Mouse (Mus musculus): ENCODE data around the gene 1700018F24Rik. TPM values are rescaled to one million over a fixed set of nuclear protein-coding genes. Genes with fewer than 3 reads are reported as not detected.
"Not testable (repeated sequence)": the region's sequence is repeated elsewhere in the genome, so short reads cannot be mapped to it uniquely, and the experiment has no call there.

The 1700018F24Rik gene
- not detected in 2 replicates for polyA plus RNA-seq (2016; fragmentation: Nextera tagmentation; extraction: Ambion mirVana)

DNA sequence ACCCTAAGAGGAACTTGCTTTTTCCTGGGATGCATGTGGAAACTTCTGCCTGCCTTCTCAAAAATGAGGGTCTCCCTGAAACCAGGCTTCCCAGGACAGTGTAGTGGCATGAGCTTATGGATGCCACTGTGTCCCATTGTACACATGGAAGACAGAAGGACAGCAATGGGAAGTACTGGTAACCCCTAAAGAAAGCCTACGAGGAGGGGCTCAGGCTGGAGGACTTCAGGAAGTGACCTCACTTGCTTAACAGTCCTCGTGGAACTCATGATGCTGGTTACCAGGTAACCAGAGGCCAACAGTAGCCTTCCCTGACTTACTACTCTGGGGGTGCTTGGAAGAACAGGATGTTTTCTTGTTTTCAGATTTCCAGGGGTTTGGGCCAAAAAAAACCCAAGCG is at the start of gene 1700018F24Rik:
Gene 1700018F24Rik, plus strand, starts transcription at position 301 of the 400 bp plus-strand sequence.
- not testable (repeated sequence) for H3K36me3 ChIP-seq; ATAC-seq (ENCODE audit: insufficient number of reproducible peaks, insufficient read depth, low FRiP score, low TSS enrichment, low read depth); H3K4me2 ChIP-seq; H3K9ac ChIP-seq (replicated peaks); H3K4me3 ChIP-seq (replicated peaks); H3K27me3 ChIP-seq; H3K27ac ChIP-seq; H3K9me3 ChIP-seq; H3K4me1 ChIP-seq (replicated peaks)
- 68% methylated on average over 3 of the region's 3 CpGs for WGBS

- 25% methylated on average over 2 of the region's 2 CpGs for WGBS
- H3K36me3 ChIP-seq: no peaks in the 10 kb centered on the region
- H3K4me3 ChIP-seq (replicated peaks): no peak overlapping the region
Measured at GRCm38 (mm10) chr5:144998491-144998890, 44.3 kb upstream of the 1700018F24Rik start.

DNA sequence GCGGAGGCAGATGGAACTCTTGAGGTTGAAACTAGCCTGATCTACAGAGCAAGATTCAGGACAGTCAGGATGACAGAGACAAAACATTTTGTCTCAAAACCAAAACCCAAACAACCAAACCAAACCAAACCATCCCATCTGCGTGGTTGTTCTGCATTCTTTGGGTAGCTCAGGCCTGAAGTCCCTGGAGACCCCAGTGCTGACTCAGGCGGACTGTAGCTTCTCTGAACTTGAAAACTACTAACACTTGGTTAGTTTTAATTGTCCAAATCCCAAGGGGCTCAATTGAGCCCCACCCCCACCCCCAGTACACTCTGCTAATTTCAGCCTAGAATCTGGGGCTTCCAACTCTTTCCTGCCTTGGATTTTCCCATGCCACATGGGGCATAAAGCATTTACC is 39.4 kb upstream of the 1700018F24Rik start:
- no peaks in the 10 kb centered on the region for H3K36me3 ChIP-seq
- 74% methylated on average over 3 of the region's 3 CpGs for WGBS
- no peak for ATAC-seq (ENCODE audit: insufficient number of reproducible peaks, insufficient read depth, low FRiP score, low TSS enrichment, low read depth)
- no peak overlapping the region for H3K27ac ChIP-seq
- no peak overlapping the region for H3K9ac ChIP-seq (replicated peaks)
- no peaks in the 10 kb centered on the region for H3K27me3 ChIP-seq
- no peak overlapping the region for H3K4me3 ChIP-seq (replicated peaks)
- H3K4me2 ChIP-seq: no peak overlapping the region
- H3K9me3 ChIP-seq: no peaks in the 10 kb centered on the region
- H3K4me1 ChIP-seq (replicated peaks): no peaks in the 10 kb centered on the region

More at GRCm38 (mm10) chr5:144998491-144998890, 44.3 kb upstream of the 1700018F24Rik start:
- Histone ChIP-seq H3K9me3 (no peaks in the 10 kb centered on the region), H3K4me1 (replicated peaks) (no peaks in the 10 kb centered on the region), H3K27ac (no peak overlapping the region), H3K9ac (replicated peaks) (no peak overlapping the region), H3K4me2 (no peak overlapping the region), H3K27me3 (no peaks in the 10 kb centered on the region)
- no peak for ATAC-seq (ENCODE audit: insufficient number of reproducible peaks, insufficient read depth, low FRiP score, low TSS enrichment, low read depth)

DNA sequence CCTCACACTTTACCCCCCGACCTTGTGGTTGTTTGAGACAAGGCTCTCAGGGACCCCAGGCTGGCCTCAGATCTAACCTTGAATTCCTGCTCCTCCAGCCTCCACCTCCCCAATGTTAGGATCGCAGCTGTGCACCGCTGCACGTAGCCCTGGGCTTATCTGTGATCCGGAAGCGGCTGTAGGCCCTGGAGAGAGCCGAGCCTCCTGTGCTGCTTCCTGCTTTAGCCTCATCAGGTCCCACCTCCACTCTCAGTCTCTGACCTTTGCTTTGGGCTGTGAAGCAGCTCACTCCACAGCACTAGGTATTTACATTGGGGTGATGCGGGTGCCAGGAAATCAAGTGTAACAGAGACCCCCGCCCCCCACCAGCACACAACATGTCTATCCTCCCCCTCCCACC is 38.3 kb upstream of the 1700018F24Rik start:
- ATAC-seq (ENCODE audit: insufficient number of reproducible peaks, insufficient read depth, low FRiP score, low TSS enrichment, low read depth): no peak
- Histone ChIP-seq H3K36me3 (no peaks in the 10 kb centered on the region), H3K9me3 (no peaks in the 10 kb centered on the region), H3K4me2 (no peak overlapping the region), H3K27ac (no peak overlapping the region), H3K4me3 (replicated peaks) (no peak overlapping the region), H3K4me1 (replicated peaks) (no peaks in the 10 kb centered on the region), H3K27me3 (no peaks in the 10 kb centered on the region), H3K9ac (replicated peaks) (no peak overlapping the region)
- 76% methylated on average over 9 of the region's 9 CpGs for WGBS

DNA sequence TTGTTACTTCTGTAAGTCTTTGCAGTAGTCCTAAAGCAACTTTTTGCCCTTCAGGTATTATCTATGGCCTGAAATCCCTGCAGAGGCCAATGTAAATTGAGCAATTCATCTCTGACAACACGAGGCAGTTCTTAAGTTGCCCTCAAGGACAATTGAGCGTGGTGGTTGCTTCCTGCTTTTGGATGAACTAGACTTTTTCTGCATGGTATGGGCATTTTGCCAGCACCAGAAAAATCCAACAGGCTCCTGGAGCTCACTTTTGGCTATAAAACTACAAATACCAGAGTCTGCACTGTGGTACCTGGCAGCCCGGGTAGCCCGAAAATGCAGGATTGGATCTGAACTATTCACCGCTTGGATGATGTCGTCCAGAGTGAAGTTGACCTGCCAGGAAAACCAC is 37.2 kb upstream of the 1700018F24Rik start:
- Histone ChIP-seq H3K4me2 (no peak overlapping the region), H3K27ac (no peak overlapping the region), H3K9me3 (no peaks in the 10 kb centered on the region), H3K27me3 (no peaks in the 10 kb centered on the region), H3K36me3 (no peaks in the 10 kb centered on the region), H3K4me1 (replicated peaks) (peaks cover 4% of the 10 kb centered on the region; the same call in 1 of the 2 replicates), H3K4me3 (replicated peaks) (no peak overlapping the region), H3K9ac (replicated peaks) (no peak overlapping the region)
- 80% methylated on average over 6 of the region's 6 CpGs for WGBS
- no peak for ATAC-seq (ENCODE audit: insufficient number of reproducible peaks, insufficient read depth, low FRiP score, low TSS enrichment, low read depth)

DNA sequence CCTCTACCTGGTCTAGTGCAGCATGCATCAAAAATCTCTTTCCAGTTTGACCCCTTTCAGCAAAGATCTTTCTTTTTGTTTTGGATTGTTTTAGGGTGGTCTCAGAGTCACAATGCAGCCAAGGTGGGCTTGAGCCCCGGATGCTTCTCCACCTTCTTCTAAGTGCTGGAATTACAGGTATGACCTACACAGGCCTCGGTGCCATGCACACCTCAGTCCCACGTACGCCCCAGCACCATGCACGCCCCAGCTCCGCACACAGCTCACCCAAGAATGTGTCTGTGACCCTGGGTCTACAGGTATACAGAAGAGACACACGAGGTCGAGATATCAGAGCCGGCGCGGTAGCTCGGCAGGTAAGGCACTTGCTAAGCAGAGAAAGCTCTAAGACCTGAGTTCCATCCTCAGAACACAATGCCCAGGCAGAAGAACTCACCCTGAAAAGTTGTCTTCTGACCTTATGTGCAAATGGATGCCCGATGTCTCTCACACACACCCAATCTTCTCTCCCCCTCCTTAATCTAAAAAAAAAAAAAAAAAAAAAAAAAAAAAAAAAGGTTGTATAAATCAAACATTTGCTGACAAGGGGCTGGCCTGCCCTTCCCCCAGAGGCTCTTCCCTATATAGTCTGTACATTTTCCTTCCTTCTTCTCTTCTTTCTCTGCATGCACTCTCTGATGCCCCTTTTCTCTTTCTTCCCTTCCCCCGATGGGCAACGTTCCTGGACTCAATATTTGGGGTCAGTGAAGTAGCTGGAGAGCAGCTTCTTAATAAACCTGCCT is 33.7 kb upstream of the 1700018F24Rik start:
- peaks cover 13% of the 10 kb centered on the region for H3K4me1 ChIP-seq (replicated peaks)
- no peak for ATAC-seq (ENCODE audit: insufficient number of reproducible peaks, insufficient read depth, low FRiP score, low TSS enrichment, low read depth)
- no peak overlapping the region for H3K4me2 ChIP-seq

DNA sequence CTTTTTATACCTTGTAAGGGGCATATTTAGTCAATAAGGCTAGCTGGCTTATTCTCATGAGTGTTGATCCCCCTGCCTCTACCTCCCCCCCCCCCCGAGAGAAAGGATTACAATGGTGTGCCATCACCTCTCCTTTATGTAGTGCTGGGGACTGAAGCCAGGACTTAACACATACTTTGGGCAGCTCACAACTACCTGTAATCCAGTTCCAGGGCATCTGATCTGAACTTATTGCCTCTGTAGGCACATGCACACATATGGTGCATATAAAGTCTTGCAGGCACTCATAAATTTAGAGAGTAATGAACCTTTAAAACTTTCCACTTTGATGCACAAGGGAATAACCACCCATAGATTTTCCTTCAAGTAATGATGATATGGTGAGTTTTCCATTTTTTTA is 28.5 kb upstream of the 1700018F24Rik start:
- H3K9me3 ChIP-seq: no peaks in the 10 kb centered on the region
- H3K27me3 ChIP-seq: no peaks in the 10 kb centered on the region
- WGBS: 71% methylated on average over 1 of the region's 1 CpGs
- no peak overlapping the region for H3K27ac ChIP-seq
- H3K36me3 ChIP-seq: no peaks in the 10 kb centered on the region
- no peak overlapping the region for H3K4me2 ChIP-seq
- no peak overlapping the region for H3K9ac ChIP-seq (replicated peaks)
- peak; percentile 57; the same call in 1 of the 2 replicates for ATAC-seq (ENCODE audit: insufficient number of reproducible peaks, insufficient read depth, low FRiP score, low TSS enrichment, low read depth)
- no peak overlapping the region for H3K4me3 ChIP-seq (replicated peaks)
- H3K4me1 ChIP-seq (replicated peaks): peaks cover 24% of the 10 kb centered on the region

More for the DNA sequence above, 33.7 kb upstream of the 1700018F24Rik start:
- Histone ChIP-seq H3K4me3 (replicated peaks) (no peak overlapping the region), H3K9me3 (no peaks in the 10 kb centered on the region), H3K9ac (replicated peaks) (no peak overlapping the region), H3K27me3 (no peaks in the 10 kb centered on the region), H3K27ac (no peak overlapping the region), H3K36me3 (no peaks in the 10 kb centered on the region)
- WGBS: 87% methylated on average over 15 of the region's 15 CpGs

DNA sequence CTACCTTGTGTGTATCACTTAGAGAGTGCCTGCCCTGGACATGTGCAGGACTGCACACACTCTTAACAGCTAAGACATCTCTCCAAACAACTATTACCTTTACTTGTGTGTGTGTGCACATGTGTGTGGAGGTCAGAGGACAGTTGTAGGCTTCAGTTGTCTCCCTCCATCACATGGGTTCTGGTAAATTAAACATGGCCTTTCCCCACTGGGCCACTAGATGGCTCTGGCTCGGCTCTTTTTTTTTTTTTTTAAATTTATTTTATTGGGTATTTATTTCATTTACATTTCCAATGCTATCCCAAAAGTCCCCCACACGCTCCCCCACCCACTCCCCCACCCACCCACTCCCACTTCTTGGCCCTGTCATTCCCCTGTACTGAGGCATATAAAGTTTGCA is 26.0 kb upstream of the 1700018F24Rik start:
- not testable (repeated sequence) for ATAC-seq (ENCODE audit: insufficient number of reproducible peaks, insufficient read depth, low FRiP score, low TSS enrichment, low read depth); H3K4me3 ChIP-seq (replicated peaks); H3K36me3 ChIP-seq; H3K27ac ChIP-seq; H3K9ac ChIP-seq (replicated peaks); H3K27me3 ChIP-seq; H3K4me2 ChIP-seq; H3K9me3 ChIP-seq
- peaks cover 17% of the 10 kb centered on the region for H3K4me1 ChIP-seq (replicated peaks)
- 25% methylated on average over 2 of the region's 2 CpGs for WGBS

- not testable (repeated sequence) for H3K27me3 ChIP-seq; H3K4me2 ChIP-seq; H3K4me3 ChIP-seq (replicated peaks); H3K9ac ChIP-seq (replicated peaks); H3K4me1 ChIP-seq (replicated peaks); H3K27ac ChIP-seq; ATAC-seq (ENCODE audit: insufficient number of reproducible peaks, insufficient read depth, low FRiP score, low TSS enrichment, low read depth); H3K36me3 ChIP-seq; H3K9me3 ChIP-seq
- WGBS: 48% methylated on average over 1 of the region's 1 CpGs
Measured at GRCm38 (mm10) chr5:145020254-145020653, 22.5 kb upstream of the 1700018F24Rik start.

DNA sequence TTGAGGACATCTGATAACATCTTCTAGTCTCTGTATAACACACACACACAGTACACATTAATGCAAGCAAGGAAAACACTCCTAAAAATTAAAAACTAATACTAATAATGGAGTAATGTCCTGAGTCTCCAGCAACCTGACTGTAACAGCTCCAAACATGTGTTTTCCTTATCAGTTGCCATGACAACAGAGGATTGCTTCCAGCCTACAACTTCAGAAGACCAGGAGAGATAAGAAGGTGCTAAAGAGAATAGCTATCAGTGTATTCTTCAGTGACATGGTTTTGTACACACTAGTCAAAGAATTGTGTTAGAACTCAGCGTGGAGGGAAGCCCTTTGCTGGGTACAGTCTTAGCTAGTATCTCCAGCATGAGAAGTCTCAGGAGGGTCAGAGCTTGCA is 22.1 kb upstream of the 1700018F24Rik start:
- not testable (repeated sequence) for H3K4me2 ChIP-seq; H3K4me1 ChIP-seq (replicated peaks); H3K27me3 ChIP-seq; H3K36me3 ChIP-seq; H3K9me3 ChIP-seq; ATAC-seq (ENCODE audit: insufficient number of reproducible peaks, insufficient read depth, low FRiP score, low TSS enrichment, low read depth); H3K27ac ChIP-seq; H3K9ac ChIP-seq (replicated peaks); H3K4me3 ChIP-seq (replicated peaks)
- WGBS: 61% methylated on average over 1 of the region's 1 CpGs

DNA sequence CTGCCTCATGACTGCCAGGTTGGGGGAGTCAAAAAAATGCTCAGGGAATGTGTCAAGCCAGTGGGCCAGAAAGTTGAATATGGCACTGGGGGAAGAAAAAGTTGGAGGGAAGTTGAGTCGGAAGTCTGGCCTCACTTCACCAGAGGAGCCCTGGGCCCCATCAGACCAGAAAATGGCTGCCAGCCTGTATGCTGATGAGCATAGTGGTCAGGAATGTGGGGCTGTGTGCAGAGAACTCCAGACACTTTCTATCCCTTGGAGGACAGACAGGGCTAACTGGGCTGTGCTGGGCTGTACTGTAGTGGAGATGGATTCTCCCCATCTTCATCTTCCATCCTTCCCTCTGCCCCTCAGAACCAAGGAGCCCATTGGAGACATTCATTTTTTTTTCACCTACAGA is 12.3 kb upstream of the 1700018F24Rik start:
- not testable (repeated sequence) for H3K9ac ChIP-seq (replicated peaks); H3K4me1 ChIP-seq (replicated peaks); H3K4me3 ChIP-seq (replicated peaks); H3K27me3 ChIP-seq; H3K9me3 ChIP-seq; H3K4me2 ChIP-seq; H3K36me3 ChIP-seq; ATAC-seq (ENCODE audit: insufficient number of reproducible peaks, insufficient read depth, low FRiP score, low TSS enrichment, low read depth); H3K27ac ChIP-seq
- WGBS: 89% methylated on average over 1 of the region's 1 CpGs

DNA sequence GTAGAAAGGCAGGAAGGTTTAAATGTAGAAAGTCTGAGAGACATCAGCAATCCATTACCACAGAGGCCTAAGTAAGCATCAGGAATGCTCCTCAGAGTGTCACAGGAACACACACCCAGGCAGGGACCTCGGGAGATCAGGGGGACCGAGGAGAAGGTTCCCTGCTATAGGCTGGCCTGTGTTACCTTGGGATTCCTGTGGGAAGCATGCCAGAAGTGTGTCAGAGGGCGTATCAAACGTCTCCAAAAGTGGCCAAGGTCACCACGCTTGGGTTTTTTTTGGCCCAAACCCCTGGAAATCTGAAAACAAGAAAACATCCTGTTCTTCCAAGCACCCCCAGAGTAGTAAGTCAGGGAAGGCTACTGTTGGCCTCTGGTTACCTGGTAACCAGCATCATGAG is 10.4 kb upstream of the 1700018F24Rik start, which contains the start of gene Gm4871:
Gene Gm4871, minus strand, starts transcription at position 364 of the 400 bp plus-strand sequence.
- ATAC-seq (ENCODE audit: insufficient number of reproducible peaks, insufficient read depth, low FRiP score, low TSS enrichment, low read depth); H3K4me2 ChIP-seq; H3K9me3 ChIP-seq; H3K36me3 ChIP-seq; H3K27ac ChIP-seq; H3K4me3 ChIP-seq (replicated peaks); H3K27me3 ChIP-seq; H3K4me1 ChIP-seq (replicated peaks); H3K9ac ChIP-seq (replicated peaks): not testable (repeated sequence)
- 72% methylated on average over 5 of the region's 5 CpGs for WGBS

All from limb, embryonic 12.5 days (tissue).